Mouse (Mus musculus): ENCODE data around the gene Hoxb6. TPM values are rescaled to one million over a fixed set of nuclear protein-coding genes. Genes with fewer than 3 reads are reported as not detected.

Hoxb6 gene
- polyA plus RNA-seq, 1 experiment from 2014 or later: not detected

DNA sequence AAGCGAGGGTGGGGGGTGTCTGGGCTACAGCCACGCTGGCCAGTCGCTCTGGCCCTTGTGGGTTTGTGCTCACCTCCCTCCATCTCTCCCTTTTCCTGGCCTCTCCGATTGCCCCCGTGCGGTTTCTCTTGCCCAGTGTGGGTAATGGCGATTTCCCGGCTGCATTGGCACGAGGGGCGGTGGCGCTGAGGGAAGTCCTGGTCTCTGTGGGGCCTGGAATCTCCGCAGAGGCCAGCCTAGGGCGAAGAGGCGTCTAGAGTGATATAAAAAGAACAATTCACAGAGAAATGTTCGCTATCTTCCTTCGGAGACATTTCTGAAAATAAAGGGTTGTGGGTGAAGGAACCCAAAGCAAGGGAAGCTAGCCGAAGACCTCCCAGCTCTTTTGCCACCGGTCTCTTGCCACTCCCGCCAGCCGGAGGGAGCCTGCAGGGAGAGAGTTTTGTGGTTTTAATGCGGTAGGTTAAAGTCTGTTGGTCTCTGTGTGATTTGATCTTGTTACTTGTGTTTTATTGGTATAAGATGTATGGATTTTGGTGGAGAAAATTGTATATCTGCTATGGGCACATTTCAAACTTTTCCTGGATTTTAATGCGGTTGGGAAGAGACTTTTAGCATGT is 1.1 kb downstream of the Hoxb6 start:
- Histone ChIP-seq H3K36me3 (replicated peaks) (no peaks in the 10 kb centered on the region), H3K27ac (no peak overlapping the region), H3K9me3 (no peaks in the 10 kb centered on the region), H3K27me3 (ENCODE audit: poor library complexity, severe bottlenecking) (peaks cover 100% of the 10 kb centered on the region), H3K4me1 (no peaks in the 10 kb centered on the region), H3K4me3 (no peak overlapping the region)
- DNase-seq (ENCODE audit: extremely low spot score, low spot score): no peak
- WGBS: 1% methylated on average over 22 of the region's 22 CpGs

DNA sequence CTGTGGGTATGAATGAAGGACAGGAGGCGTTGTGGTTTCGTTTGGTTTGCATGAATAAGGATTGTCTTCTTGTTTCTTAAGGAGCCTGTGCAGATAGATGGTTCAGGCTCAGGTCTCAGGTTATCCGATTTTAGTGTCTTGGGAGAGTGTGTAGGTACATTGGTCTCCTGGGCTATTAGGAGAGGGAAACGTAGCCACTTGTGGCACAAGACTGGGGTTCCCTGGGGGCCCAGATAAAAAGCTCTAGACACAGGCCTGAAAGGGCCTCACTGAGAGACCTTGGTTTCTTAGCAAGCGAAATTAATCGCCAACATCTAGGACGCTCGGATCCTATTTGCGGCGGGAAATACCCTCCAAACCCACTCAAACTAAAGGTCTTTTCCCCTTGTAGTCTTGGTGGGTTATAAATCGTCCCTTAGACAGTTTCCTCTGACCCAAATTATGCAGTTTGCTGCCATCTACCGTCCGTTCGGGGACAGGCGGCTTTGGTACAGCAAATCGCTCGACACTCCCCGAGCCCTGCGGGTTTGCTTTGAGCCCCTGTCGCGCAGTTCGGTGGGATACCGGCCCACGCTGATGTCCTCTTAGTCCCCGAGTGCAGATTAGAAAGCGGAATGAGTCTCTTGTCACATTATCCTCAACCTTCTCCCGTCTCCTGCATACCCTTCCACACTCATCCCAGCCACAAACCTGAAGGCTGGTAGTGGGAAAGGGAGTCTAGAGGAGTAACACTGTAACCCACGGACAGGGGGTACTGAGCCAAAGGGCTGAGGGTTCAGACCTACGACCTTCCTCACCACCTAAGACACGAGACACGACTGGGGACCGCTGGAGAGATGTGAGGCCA is 2.2 kb downstream of the Hoxb6 start:
- no peaks in the 10 kb centered on the region for H3K9me3 ChIP-seq
- H3K36me3 ChIP-seq (replicated peaks): no peaks in the 10 kb centered on the region
- no peak overlapping the region for H3K4me3 ChIP-seq
- no peak overlapping the region for H3K27ac ChIP-seq
- DNase-seq (ENCODE audit: extremely low spot score, low spot score): peak; percentile 80
- peaks cover 100% of the 10 kb centered on the region for H3K27me3 ChIP-seq (ENCODE audit: poor library complexity, severe bottlenecking)
- H3K4me1 ChIP-seq: peaks cover 7% of the 10 kb centered on the region; the same call in 1 of the 2 replicates
- under 1% methylated on average over 32 of the region's 32 CpGs for WGBS

- Histone ChIP-seq H3K4me3 (no peak overlapping the region), H3K4me1 (peaks cover 8% of the 10 kb centered on the region), H3K27ac (no peak overlapping the region), H3K9me3 (no peaks in the 10 kb centered on the region), H3K27me3 (ENCODE audit: poor library complexity, severe bottlenecking) (peaks cover 100% of the 10 kb centered on the region), H3K36me3 (replicated peaks) (no peaks in the 10 kb centered on the region)
- WGBS: 1% methylated on average over 30 of the region's 30 CpGs
- no peak for DNase-seq (ENCODE audit: extremely low spot score, low spot score)
Observed at GRCm38 (mm10) chr11:96295092-96295835, 3.0 kb downstream of the Hoxb6 start.

- no peak for DNase-seq (ENCODE audit: extremely low spot score, low spot score)
- H3K36me3 ChIP-seq (replicated peaks): no peaks in the 10 kb centered on the region
- no peak overlapping the region for H3K4me3 ChIP-seq
- peaks cover 14% of the 10 kb centered on the region for H3K4me1 ChIP-seq
- 2% methylated on average over 2 of the region's 2 CpGs for WGBS
- no peak overlapping the region for H3K27ac ChIP-seq
- H3K9me3 ChIP-seq: no peaks in the 10 kb centered on the region
- H3K27me3 ChIP-seq (ENCODE audit: poor library complexity, severe bottlenecking): peaks cover 100% of the 10 kb centered on the region
Observed at GRCm38 (mm10) chr11:96296997-96297396, 4.7 kb downstream of the Hoxb6 start.

GRCm38 (mm10) chr11:96297428-96297827 is 5.2 kb downstream of the Hoxb6 start:
- Histone ChIP-seq H3K4me1 (peaks cover 14% of the 10 kb centered on the region), H3K36me3 (replicated peaks) (no peaks in the 10 kb centered on the region), H3K27ac (no peak overlapping the region), H3K4me3 (no peak overlapping the region), H3K27me3 (ENCODE audit: poor library complexity, severe bottlenecking) (peaks cover 100% of the 10 kb centered on the region), H3K9me3 (no peaks in the 10 kb centered on the region)
- WGBS: 1% methylated on average over 3 of the region's 3 CpGs
- no peak for DNase-seq (ENCODE audit: extremely low spot score, low spot score)

DNA sequence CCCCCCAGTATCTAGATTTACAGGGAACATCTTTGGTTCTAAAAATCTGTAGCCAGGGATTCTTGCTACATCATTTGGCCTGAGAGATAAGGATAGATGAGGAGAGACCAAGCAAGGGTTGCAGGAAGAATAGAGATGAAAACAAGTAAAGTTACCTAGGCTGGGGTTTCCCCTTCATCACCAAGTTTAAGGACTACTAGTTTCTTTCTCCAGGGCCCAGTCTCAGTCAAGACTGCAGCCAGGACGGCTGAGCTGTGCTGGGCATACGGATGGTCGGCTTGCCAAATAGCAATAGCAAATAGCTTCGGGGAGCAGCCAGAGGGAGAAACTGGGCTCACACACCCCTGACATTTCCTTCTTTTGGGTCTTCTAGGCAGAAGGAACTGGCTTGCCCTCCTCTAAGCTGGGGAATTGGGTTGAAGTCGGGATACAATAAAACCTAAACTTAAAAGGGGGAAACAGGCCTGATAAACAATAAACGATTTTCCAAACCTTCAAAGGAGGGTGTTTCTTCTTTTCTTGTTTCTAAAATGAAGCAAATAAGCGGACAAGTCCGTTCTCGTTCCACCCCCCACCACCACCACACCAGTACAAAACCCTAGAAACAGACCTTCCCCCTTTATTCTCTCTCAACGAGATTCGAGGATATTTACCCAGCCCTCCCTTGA is 5.8 kb downstream of the Hoxb6 start:
- Histone ChIP-seq H3K27me3 (ENCODE audit: poor library complexity, severe bottlenecking) (peaks cover 100% of the 10 kb centered on the region), H3K27ac (no peak overlapping the region), H3K4me3 (no peak overlapping the region), H3K36me3 (replicated peaks) (no peaks in the 10 kb centered on the region), H3K4me1 (peaks cover 15% of the 10 kb centered on the region), H3K9me3 (no peaks in the 10 kb centered on the region)
- DNase-seq (ENCODE audit: extremely low spot score, low spot score): no peak
- WGBS: 4% methylated on average over 11 of the region's 11 CpGs

DNA sequence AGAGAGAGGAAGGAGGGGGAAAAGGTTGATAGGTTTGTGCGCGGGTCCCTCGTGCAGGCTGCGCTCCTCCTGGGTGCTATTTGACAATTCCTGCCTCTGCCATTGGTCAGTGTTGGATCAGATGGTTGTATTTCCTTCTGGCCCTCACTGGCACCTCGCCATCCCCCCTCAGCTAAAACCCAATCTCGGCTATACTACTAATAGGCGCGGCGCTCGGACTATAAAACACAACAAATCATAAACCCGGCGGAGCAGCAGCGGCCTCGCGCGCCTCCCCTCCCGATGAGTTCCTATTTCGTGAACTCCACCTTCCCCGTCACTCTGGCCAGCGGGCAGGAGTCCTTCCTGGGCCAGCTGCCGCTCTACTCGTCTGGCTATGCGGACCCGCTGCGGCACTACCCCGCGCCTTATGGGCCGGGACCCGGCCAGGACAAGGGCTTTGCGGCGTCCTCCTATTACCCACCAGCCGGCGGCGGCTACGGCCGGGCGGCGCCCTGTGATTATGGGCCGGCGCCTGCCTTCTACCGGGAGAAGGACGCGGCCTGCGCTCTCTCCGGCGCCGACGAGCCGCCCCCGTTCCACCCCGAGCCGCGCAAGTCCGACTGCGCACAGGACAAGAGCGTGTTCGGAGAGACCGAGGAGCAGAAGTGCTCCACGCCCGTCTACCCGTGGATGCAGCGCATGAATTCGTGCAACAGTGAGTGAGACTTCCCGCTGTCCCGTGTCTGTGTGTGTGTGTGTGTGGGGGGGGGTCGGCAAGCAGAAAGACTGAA is 6.8 kb downstream of the Hoxb6 start:
- Histone ChIP-seq H3K36me3 (replicated peaks) (no peaks in the 10 kb centered on the region), H3K4me3 (peak overlapping the region; percentile 27), H3K27ac (no peak overlapping the region), H3K4me1 (peaks cover 24% of the 10 kb centered on the region), H3K9me3 (no peaks in the 10 kb centered on the region), H3K27me3 (ENCODE audit: poor library complexity, severe bottlenecking) (peaks cover 100% of the 10 kb centered on the region)
- WGBS: under 1% methylated on average over 66 of the region's 66 CpGs
- no peak for DNase-seq (ENCODE audit: extremely low spot score, low spot score)

DNA sequence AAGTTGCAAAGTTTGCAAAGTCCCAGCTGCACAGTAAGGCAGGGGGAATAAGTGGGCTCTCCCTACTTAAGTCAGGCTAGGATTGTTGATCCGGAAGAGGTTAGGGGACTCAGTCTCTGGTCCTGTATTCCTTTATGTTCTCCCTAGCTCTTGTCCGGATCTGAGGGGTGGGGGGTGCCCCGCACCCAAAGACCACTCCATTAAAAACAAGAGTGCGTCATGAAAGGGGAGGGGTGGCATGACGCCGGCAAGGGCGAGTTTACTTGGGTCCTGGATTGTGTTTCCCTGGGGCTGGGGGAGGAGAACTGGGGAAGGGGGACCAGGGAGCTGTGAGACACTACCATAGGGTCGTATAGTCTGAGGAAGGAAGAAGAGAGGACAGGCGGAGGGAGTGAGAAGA is 7.5 kb downstream of the Hoxb6 start:
- no peak overlapping the region for H3K4me3 ChIP-seq
- H3K9me3 ChIP-seq: no peaks in the 10 kb centered on the region
- peaks cover 24% of the 10 kb centered on the region for H3K4me1 ChIP-seq
- WGBS: 2% methylated on average over 9 of the region's 9 CpGs
- DNase-seq (ENCODE audit: extremely low spot score, low spot score): no peak
- H3K27me3 ChIP-seq (ENCODE audit: poor library complexity, severe bottlenecking): peaks cover 100% of the 10 kb centered on the region
- H3K36me3 ChIP-seq (replicated peaks): no peaks in the 10 kb centered on the region
- H3K27ac ChIP-seq: no peak overlapping the region

- H3K4me1 ChIP-seq: peaks cover 24% of the 10 kb centered on the region
- H3K27ac ChIP-seq: no peak overlapping the region
- peaks cover 100% of the 10 kb centered on the region for H3K27me3 ChIP-seq (ENCODE audit: poor library complexity, severe bottlenecking)
- no peak overlapping the region for H3K4me3 ChIP-seq
- WGBS: under 1% methylated on average over 35 of the region's 35 CpGs
- no peaks in the 10 kb centered on the region for H3K36me3 ChIP-seq (replicated peaks)
- H3K9me3 ChIP-seq: no peaks in the 10 kb centered on the region
- DNase-seq (ENCODE audit: extremely low spot score, low spot score): no peak
Observed at GRCm38 (mm10) chr11:96300354-96301063, 8.2 kb downstream of the Hoxb6 start.

DNA sequence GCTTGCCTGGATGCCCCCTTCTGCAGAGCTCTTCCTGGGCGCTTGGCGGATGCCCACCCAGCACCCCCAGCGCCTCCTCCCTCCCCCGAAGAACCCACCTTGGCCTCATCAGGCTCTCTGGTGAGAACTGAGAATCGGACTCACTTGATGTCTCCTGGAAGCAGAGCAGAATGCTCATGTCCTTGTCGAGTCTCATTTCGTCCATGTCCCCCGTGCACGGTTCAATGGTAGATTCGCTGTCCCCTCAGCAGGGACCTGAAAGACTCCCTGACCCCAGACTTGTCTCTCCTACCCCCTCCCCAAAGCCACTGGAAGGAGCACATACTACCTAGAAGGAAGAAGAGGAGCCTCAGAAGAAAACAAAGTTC is 8.8 kb downstream of the Hoxb6 start:
- H3K4me1 ChIP-seq: peaks cover 24% of the 10 kb centered on the region
- WGBS: 4% methylated on average over 10 of the region's 10 CpGs
- no peak for DNase-seq (ENCODE audit: extremely low spot score, low spot score)
- no peak overlapping the region for H3K4me3 ChIP-seq
- H3K27ac ChIP-seq: no peak overlapping the region
- no peaks in the 10 kb centered on the region for H3K36me3 ChIP-seq (replicated peaks)
- no peaks in the 10 kb centered on the region for H3K9me3 ChIP-seq
- peaks cover 100% of the 10 kb centered on the region for H3K27me3 ChIP-seq (ENCODE audit: poor library complexity, severe bottlenecking)

- DNase-seq (ENCODE audit: extremely low spot score, low spot score): no peak
- H3K27ac ChIP-seq: no peak overlapping the region
- H3K27me3 ChIP-seq (ENCODE audit: poor library complexity, severe bottlenecking): peaks cover 100% of the 10 kb centered on the region
- WGBS: 1% methylated on average over 15 of the region's 15 CpGs
- no peaks in the 10 kb centered on the region for H3K9me3 ChIP-seq
- no peak overlapping the region for H3K4me3 ChIP-seq
- peaks cover 24% of the 10 kb centered on the region for H3K4me1 ChIP-seq
- no peaks in the 10 kb centered on the region for H3K36me3 ChIP-seq (replicated peaks)
Observed at GRCm38 (mm10) chr11:96301837-96302236, 9.6 kb downstream of the Hoxb6 start.
